Mouse (Mus musculus): Measurements from ENCODE around the gene Arih2.
A peak's percentile ranks its signal among the peaks of the same experiment; 100 is the strongest.
"Not testable (repeated sequence)": the region's sequence is repeated elsewhere in the genome, so short reads cannot be mapped to it uniquely, and the experiment has no call there.

The Arih2 gene

DNA sequence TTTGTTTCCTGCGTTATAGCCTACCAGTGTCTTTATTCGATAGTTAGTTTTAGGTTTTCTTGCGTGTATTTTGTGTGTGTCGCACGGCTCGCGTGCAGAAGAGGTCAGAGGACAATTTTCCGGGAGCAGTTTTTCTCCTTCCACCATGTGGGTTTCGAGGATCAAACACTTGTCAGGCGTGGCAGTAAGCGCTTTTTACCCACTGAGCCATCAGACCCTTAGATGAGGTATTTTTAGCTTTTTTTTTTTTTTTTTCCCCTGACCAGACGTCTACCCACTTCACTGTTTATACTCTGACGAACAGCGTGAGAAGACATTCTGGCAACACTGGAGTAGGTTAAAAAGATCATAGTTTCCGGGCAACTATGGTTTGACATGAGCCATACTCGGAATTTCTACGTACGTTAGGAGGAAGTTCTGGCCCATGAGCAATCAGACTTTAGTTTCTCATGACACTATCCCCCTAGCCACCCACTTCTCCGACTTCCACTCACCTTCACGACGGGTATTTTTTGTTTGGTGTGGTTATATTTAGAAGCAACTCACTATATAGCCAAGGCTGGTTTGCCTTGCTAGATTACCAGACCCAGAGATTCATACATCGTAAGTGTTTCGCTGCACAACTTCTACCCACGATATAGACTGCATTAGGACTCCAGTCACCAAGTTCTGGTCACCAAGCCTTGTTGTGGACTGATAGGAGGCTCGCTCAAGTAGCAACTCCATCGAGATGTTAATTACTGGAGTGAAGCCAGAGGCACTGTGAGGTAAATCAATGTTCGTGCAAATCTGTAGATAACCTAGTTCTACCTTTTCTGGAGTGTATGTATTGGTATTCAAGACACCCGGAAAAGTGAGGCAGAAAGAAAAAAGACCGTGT, 615 bp upstream of the Arih2 start:
- DNase-seq: peak; percentile 35

DNA sequence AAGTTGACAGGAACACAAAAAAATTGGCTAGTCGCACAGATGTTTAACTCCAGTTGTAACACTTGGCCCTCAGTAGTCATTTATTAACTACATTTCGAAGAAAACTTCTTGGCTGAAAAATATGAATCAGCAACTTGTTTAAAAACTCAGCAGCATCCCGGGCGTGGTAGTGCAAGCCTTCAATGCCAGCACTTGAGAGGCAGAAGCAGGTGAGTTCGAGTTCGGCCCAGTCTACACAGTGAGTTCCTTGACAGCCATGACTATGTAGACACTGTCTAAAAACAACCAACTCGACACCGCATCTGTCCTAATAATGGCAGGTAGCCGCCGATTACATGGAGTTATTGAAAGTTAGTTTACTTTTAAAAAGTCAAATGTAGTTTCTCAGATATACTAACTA, 1.0 kb downstream of the Arih2 start:
- DNase-seq: peak; percentile 25

DNA sequence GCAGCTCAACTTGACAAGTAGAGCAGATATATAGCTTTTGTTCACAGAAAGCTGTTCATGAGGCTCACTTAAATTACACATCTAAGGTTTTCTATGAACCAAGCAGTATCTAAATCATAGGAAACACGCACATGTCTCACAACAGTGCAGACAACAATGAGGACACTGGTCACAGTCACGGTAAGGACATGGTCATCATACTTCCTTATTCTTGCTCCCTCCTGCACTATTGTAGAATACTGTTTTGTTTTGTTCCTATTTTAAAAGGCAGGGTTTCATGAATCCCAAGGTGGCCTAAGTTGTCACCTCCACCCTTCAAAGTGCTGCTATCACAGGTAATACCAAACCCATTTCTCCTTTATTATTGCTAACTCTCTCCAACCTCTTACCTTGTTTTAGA, 9.4 kb downstream of the Arih2 start:
- DNase-seq: no peak

DNA sequence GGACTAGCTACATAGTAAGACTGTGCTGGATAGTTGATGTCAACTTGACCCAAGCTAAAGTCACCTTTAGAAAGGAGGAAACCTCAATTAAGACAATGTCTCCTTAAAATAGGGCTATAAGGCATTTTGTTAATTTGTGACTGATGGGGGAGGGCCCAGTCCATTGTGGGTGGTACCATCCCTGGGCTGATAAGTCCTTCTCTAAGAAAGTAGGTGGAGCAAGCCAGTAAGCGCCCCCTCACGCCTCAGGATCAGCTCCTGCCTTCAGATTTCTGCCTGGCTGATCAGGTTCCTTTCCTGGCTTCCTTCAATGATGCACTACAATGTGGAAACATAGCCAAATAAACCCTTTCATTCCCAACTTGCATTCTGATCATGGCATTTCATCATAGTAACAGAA, 13.8 kb downstream of the Arih2 start:
- DNase-seq: no peak

DNA sequence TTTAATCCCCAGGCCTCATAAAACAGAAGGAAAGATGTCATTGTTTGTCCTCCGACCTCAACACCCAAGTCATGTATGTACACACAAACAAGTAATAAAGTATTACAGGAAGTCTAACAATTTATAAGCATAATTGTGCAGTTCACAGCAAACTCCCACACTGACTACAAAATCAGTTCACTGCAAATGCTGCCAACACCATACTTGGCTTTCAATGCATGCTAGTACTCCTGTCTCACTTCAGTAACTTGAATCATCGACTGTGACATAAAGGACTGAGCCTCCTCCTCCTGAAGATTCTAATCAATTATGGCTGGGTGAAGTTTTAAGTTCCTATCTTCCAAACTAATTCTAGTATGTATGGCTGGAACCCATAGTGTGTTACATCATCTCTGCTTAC, 15.3 kb downstream of the Arih2 start:
- DNase-seq: no peak

DNA sequence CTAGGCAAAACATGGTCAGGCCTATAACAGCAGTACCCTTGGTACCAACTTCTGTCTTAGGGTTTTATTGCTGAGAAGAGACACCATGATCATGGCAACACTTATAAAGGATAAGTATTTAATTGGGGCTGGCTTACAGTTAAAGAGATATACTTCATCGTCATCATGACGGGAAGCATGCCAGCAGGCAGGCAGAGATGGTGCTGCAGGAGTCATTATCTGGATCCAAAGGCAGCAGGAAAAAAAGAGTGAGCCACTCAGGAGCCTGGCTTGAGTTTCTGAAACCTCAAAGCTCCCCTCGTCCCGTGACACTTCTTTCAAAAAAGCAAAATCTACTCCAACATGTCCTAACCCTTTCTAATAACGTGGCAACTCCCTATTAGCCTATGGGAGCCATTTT, 16.8 kb downstream of the Arih2 start:
- DNase-seq: no peak

DNA sequence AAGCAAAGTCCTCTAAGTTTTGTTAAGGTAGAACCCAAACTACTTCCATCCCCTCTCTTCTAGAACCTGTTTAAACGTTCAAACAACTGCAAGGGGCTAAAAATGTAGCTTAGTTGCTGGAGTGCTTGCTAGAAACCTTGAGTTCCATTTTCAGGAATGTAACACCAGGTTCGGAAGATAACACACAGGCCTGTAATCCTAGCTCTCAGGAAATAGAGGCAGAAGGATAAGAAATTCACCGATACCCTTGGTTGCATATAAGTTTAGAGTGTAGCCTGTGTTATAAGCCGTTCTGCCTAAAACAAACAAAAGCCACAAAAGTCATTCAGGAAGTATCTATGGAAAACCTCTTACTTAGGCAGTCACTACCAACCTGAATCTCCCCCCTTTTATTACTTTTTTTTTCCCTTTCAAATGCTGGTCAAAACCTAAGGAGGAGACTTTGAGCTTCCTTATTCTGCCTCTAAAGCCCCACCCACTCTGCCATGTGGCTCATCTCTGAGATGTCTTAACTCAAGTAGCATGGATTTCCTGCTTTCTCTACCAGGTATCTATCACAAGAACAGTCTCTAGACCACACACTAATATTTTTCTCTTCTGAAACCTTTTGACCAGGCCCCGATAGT, 17.4 kb downstream of the Arih2 start:
- no peak for DNase-seq

DNA sequence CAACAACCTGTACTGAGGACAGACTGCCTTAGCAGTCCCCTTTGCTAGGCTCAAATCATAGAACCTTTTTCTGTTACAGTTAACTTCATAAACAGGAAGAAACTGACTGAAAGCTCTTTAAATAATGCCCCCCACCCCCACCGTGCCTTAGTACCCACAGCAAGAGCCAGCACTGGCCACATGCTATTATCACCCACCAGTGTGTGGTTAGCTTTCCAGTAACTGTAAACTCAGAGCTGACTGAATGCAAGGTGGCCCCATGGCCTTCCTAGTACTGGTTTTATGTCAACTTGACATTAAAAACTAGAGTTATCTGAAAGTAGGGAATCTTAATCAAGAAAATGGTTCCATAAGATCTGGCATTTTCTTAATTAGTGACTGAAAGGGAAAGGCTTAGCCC, 18.5 kb downstream of the Arih2 start:
- no peak for DNase-seq

DNA sequence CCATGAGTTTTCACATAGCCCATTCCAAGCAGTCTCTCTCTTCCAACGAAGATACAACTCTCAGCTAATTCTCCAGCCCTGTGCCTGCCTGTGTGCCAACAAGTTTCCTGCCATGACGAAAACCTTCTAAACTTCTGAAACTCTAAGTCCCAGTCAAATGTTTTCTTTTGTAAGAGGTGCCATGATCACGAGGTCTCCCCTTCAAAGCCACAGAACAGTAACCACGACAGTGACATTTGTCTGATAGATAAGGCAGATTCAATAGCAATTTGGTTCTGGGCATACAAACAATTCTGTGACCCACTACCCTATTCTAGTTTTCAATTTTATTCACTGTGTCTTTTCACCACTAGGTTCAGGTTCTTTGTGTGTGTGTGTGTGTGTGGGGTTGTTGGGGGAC, 21.0 kb downstream of the Arih2 start:
- DNase-seq: no peak

DNA sequence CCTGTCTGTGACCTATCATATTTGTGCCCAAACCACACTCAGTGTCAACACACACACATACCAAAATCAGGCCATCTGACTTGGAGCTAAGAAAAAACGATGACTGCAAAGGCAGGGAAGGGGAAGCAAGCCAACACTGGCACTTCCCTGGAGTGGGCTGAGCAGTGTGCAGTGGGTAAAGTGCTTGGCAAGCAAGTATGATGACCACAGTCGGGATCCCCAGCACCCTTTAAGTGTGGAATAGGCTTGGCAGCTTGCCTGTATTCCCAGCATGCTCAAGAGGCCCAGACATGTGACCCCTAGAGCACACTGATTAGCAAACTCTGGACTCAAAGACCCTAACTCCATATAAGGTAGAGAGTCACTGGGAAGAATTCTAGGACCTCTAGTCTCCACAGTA, 22.7 kb downstream of the Arih2 start:
- no peak for DNase-seq

DNA sequence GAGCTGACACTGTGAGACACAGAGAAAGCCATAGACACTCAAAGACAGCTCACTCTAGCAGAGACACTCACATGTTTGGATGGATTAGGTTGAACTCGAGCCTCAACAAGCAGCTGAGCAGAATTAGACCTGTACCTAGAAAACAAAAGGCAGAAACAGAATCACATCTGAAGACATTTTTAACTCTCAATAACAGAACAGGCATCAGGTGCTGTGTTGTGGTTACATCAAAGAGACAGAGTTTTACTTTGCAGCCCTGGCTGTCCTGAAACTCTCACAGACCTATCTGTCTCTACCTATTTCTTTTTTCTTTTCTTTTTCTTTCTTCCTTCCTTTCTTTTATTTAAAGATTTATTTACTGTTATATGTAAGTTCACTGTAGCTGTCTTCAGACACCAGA, 31.9 kb downstream of the Arih2 start:
- DNase-seq: no peak

DNA sequence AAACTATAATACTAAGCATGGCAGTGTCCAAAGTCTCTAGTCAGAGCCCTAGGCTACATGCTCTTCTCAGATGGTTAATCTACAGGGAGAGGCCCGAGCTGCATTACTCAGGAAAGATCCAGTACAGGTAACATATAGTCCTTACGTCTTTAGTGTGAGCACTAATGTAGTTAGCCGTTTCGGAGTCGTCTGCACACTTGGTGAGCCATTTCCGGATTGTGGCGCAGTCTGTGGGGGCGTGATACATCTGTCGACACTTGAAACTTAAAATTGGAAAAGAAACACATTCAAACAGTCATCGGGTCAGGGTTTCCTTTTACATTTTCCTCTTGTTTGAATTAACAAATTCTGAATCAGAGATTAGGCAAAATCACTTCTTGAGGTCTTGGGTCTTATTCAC, 37.7 kb downstream of the Arih2 start:
- DNase-seq: no peak

DNA sequence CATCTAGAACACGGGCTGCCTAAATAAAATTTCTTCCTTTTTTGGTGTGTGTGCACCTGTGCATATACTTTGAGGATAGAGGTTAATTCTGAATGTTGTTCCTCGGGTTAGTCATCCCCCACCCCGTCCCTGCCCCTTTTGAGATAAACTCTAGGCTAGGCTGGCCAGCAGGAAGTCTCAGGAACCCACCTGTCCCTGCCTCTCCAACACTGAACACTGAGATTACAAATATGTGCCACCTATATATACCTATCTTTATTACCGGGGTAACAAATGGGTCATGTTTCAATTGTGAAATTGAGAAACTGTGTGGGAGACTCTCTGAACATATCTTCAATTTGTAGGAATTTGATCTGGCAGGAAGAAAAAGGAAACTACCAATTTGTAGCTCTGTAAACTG, 40.3 kb downstream of the Arih2 start:
- DNase-seq: no peak

DNA sequence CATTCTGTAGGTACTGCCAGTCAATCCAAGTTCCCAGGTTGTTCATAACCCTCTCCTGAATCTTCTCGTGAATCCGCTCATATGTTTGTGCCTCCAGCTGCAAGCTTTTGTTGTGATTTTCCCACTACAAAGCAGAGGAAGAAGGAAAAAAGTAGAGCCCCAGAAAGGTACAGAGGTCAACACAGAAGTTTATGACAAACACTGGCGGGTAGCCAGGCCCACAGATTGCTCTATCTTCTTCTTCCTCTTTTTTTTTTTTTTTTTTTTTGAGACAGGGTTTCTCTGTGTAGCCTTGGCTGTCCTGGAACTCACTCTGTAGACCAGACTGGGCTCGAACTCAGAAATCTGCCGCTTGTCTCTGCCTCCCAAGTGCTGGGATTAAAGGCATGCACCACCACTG, 41.3 kb downstream of the Arih2 start:
- not testable (repeated sequence) for DNase-seq

DNA sequence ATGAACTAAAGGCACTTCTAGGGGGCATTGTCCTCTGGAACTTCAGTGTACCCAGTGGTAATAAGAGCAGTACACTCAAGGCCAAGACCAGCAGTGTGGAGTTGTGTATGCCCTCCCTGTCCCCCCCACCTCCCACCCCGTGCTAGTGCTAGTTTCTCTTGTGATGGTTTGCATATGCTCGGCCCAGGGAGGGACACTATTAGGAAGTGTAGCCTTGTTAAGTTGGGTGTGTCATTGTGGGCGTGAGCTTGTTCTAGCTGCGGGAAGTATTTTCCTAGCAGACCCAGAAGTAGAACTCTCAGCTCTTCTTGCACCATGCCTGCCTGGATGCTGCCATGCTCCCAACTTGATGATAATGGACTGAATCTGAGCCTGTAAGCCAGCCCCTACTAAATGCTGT, 47.2 kb downstream of the Arih2 start:
- no peak for DNase-seq

DNA sequence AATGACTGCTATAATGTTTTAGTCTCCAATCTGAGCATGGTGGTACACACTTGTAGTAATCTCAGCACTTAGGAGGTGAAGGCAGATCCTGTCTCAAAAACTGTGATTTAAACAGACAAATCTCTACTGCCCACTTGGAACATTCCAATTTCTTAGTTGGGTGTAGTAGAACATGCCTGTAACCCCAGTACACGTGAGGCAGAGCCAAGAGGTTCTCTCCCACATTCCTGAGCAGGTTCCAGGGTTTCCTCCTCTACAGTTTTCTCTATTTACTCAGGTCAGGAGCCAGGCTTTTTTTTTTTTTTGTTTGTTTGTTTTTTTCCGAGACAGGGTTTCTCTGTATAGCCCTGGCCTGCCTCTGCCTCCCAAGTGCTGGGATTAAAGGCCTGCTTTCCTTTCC, 49.2 kb downstream of the Arih2 start:
- no peak for DNase-seq

DNA sequence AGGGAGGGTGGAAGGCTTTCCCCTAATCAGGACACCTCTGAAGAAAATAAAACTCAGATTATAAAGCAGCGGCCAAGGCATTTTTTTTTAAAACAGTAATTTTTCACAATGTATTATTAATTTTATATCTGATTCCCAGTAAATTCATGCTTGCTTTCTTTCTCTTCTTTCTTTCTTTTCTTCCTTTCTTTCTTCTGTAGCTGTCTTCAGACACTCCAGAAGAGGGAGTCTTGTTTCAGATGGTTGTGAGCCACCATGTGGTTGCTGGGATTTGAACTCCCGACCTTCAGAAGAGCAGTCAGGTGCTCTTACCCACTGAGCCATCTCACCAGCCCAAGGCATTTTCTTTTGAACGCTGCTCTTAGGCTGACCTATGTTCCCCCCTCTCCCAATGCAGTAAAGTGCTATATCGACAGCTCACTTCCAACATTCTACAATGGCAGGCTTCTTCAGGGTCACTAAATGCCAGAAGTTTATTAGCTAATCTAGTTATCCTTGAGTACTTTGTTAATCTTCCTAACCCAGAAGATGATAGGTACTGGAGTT, 50.1 kb downstream of the Arih2 start:
- DNase-seq: no peak

DNA sequence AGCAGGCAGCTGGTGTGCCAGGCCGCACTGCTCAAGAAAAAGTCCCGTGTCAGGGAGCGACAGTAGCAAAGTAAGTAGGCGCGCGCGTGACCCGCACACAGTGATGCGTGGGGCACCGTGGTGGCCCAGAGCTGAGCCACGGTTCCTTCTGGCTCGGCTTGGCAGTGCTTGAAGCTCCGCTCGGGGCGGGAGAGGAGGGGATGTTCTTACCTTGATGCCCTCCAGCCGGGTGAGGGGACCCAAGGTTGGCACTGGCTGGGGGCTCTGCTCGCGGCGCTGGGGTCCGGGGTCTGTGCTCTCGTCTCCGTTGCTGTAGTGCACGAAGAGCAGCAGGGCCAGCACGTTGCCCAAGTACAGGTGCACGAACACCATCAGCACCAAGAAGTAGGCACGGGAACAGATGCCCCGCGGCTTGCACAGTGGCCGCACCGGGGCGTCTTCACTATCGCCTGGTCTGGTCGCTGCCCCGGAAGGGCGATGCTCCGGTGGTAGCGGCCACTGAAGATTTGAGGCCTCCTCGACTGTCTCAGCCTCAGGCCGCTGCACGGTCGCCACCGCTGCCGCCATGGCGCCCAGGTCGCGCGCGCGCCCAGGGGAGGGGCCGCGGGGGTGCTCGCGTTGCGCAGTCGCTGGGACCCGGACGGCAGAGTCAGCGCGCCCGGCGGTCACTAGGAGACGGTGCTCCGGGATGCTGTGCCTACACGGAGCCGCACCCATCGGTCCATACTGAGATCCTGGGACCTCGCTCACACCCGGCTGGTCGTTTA, 52.0 kb downstream of the Arih2 start, which contains the start of gene P4htm:
TSS of gene P4htm (minus strand) at position 670 of the 767 bp plus-strand sequence.
- DNase-seq: peak; percentile 79

DNA sequence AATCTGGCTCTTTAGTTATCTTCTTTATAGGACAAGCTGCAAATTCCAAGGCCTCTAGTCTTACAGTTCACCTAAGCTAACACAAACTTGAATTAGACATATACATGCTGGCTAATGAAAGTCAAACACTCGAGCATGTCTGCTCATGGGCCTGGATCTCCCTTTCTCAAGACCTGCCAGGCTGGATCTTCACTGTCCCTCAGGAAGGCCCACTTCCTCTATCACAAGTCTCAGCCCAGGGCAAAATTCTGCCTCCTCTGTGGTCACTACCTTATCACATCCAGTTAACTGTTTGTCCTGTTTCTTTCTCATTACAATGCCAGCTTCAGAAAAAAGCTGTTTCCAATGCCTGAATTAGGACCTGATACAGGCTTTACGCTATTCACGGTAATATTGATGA, 54.8 kb downstream of the Arih2 start:
- no peak for DNase-seq

DNA sequence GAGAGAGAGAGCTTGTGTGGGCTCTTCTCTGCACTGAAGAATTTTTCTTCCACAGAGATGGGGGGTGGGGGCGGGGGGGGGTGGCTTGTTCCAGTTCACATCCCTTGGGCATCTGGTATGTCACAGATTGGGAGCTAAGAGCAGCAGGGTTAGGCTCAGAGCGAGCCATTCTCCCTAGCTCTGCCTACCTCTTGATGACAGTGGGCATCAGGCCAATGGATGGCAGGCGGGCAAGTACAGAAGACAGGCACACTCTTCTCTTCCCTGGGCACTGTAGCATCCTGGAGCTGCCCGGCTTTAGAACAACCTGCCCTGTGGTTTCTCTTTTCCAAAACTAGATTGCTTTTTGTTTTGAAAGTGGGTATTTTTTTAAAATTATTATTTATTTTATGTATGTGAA, 57.7 kb downstream of the Arih2 start:
- DNase-seq: peak; percentile 58

DNA sequence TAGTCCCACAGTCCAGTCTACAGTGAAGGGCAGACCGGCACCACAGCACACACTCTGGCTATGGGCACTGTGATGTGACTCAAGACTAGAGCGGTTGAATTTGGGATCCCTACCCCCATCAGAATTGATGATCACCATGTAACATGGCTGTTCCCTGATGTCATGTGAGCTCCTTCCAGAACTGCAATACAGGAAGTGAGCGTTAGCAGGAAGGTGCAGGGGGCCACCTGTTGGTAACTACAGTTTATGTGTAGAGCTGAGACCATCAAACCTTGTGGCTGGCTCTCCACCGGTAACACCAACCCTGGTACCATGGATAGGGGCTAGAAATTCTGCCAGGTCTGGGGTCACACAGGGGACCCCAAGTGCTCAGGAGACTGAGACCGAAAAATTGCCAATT, 60.0 kb downstream of the Arih2 start:
- DNase-seq: peak; percentile 30

DNA sequence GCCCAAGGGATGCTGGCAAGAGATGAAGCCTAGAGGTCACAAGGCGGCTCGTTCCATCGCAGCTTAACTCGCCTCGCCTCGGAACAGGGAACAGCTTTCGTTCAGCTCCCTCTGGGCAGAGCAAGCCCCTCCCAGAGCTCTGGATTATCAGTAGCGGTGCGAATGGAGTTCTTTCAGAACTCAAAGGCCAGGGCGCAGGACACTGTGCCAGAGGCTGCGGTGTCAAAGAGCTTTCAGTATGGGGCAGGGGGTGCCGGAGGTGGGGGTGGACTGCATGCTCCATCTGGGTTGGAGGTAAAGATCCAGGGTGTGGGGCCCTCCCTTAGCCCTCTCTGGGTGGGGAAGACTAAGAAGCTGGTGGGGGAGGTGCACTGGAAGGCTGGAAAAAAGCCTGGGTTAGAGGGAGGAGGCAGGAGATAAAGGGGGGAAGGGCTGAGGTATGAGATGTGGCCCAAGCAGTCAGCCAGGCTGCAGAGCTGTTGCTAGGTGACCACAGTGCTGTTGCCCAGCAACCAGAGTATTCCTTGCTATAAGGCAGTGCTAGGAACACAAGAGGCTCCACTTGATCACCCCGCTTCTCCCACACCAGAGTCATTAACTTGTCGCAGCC, 61.5 kb downstream of the Arih2 start:
- peak; percentile 76 for DNase-seq

DNA sequence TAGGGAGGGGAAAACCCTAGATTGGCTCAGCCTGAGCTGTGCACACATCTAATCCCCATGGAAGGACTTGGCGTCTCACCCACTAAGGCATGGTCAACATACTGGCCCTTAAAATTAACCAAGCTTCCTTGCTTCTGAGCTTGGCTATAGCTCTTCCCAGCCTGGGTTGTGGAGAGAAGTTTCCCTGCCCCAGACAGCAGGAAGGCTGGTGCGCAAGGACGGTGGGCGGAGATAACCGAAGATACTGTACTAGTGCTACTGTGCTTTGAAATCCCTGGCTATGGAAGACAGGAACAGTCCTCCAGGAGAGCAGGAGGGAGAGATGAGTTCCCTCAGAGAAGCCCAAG, 69.9 kb downstream of the Arih2 start:
- DNase-seq: no peak
